Mouse (Mus musculus) left cerebral cortex, postnatal 10 days (tissue): Measurements from ENCODE around the gene Dcst2. TPM values are rescaled to one million over a fixed set of nuclear protein-coding genes. Genes with fewer than 3 reads are reported as not detected.

Experiments
- DNase-seq, 2 experiments: peaks; one replicate each; pipeline ENCODE4 v3.0.0; 2021 to 2022; ENCODE audit warnings: low spot score in 2 of 2, mixed read lengths in 1 of 2; ENCODE audit errors: extremely low spot score in 1 of 2
- intact Hi-C: fragments of 180-260 bp; cut with DNase I; formaldehyde crosslinking; loops from one replicate; pipeline ENCODE4 v1.15.1; 2025
- total RNA-seq, 2 experiments: library from RNA; stranded (reverse); gene quantifications; 2 replicates each; pipeline ENCODE4 v1.2.3; 2021

Gene Dcst2
- total RNA-seq, 2 experiments from 2014 or later = 0.39 to 0.41 TPM

DNA sequence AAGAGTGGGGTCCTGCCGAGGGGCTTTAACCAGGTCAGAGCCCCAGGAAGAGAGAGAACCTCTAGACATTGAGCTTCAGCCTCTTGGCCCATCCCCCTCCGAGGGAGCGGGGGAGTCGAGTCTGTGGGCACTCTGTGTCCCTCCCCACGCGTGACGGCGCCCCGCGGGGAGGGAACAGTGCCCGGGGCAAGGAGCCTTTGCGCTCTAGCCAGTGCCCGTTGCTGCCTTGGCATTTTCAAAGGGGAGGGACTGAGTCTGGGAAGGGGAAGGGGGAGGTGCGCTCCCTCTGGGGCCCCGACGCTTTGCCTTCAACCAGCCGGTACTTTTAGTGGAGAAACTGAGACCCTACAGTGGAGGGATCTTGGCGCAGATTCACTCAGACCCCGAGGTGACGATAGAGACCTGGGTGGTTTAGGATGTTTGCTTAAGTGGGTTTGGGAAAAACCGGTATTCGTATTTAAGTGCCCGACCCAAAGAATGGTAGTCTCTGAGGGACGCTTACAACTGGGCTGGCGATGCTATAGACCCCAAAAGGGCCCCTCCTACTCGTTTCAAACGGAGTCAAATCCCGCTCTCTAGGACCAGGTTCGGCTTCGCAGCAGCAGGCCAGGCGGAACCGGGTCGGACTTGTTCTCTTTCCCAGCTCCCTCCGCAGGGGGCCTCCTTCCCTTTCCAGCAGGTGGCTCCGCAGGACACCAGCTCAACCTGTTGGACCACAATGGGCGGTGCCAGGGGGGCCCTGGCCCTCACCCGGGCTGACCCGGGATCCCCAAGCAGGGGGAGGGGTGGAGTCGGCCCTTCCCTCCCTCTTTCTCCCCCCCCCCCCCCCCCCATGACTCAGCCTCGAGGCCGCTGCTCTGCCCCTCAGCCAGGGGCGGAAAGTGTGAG, 32.5 kb downstream of the Dcst2 start, which contains the start of gene Zbtb7b:
Gene Zbtb7b (minus strand): TSS at position 771 of the 888 bp plus-strand sequence.
- peak; percentile 48 to 86 for DNase-seq
- intact Hi-C loops = no loop called here

DNA sequence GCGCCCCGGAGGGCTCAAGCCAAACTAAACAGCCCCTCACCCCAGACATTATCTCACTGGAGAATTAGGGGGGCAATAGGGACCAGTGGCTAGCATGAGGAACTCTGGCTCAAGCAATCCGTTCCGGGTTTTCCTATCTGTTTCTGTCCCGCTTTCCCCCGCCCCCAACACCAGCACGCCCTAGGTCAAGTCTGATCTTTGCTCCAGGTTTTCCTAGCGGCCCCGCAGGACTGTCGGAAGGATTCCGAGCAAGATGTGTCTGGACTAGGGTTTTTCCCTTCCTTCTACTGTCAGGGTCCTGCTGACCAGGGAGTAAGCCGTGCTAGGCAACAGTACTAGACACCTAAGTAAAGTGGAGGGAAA, 33.1 kb downstream of the Dcst2 start:
- DNase-seq = peak; percentile 51 to 91
- intact Hi-C loops = loop anchor here (5.0 kb wide), 1 partner anchor 92 kb away; no protein-coding TSS in a partner anchor

DNA sequence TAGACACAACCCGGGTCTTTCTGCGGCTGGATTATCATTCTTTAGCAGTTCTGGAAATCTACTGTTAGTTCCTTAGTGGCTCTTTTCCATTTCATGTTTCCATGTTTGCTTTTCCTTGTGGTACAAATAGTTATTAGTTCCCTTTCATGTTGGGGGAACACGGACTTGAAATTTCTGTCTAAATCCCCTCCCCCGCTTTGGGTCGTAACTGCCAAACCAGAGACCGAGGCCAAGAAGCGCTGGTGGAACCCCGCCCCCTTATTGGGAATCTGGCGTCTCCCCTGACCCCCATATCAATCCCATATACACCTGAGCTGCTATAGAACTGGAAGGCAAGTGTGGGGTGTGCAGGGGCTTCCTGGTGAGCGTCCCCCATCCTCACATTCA, 33.6 kb downstream of the Dcst2 start:
- DNase-seq = no peak
- intact Hi-C loops = loop anchor here (5.0 kb wide), 1 partner anchor 92 kb away; no protein-coding TSS in a partner anchor

DNA sequence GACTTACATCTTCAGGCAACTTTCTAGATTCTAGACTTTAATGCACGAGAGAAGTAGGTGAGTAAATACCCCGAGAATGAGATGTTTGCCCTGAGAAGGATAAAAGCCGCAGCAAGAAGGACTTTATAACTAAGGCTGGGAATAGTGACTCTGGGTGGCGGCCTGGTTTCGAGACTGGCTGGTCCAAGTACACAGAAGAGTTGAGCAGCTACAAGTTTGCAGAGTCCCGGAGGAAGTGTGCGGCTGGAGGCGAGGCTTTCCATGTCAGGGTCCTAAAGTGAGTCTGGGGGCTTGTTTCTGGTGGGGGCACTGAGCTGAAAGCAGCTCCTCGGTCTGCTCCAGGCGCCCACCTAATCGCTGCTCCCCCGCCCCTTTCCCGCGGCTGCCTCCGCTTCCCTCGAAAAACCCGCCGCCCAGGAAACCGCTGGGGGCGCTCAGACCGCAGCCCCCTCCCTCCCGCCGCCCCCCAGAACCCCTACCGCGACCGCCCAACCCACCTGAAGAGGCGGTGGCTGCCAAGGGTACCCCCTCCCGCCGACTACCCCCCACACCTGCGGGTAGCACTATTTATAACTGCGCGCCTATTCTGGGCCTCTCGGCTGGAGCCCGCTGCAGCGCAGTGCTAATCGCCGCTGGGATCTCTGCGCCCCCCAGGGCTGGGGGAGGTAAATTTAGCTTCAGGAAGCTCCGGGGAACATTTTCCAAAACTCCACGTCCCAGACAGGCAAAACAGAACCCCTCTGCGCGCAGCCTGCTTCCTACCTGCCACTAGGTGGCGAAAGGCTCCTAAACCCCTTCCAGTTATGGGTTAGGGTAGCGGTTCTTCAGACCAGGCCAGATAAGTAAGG, 34.3 kb downstream of the Dcst2 start:
- intact Hi-C loops = loop anchor here (5.0 kb wide), 1 partner anchor 91 kb away; no protein-coding TSS in a partner anchor

DNA sequence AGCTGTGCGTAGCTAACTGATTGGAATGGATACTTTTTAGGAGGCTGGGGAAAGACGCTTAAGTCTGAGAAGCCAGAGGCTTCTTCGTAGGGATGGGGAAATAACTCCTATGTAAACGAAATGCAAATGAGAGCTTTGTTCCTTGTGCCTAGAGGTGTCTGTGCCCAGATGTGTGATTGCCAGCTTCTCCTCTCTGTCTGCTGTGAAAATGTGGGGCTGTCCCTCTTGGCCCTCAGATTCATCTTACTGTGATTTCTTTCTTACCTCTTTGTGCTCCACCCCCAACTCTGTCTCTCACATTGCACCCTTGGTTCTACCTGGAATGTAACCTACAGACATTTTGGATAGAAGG, 34.9 kb downstream of the Dcst2 start:
- no peak for DNase-seq
- intact Hi-C loops = loop anchor here (5.0 kb wide), 1 partner anchor 91 kb away; no protein-coding TSS in a partner anchor

More for the DNA sequence above, 34.3 kb downstream of the Dcst2 start:
- DNase-seq = peak in 1 of 2 experiments; percentile 72

DNA sequence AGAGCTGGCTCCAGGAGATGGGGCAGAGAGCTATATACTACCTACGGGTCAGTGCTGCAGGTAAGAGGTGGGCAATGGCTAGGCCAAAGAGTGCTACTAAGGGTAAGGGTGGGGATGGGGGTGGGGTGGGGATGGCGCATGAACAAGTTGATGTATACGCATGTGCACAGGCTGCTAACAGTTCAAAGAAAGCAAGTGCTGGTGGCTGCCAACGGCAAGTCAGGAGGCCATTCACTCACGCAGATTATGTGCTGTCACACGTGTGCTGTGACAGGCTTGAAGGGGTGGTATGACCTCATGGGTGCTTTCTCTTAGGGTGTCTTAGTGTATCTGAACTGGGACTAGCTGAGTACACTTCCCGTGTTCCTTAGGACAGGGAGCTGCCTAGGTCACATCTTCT, 39.6 kb downstream of the Dcst2 start:
- intact Hi-C loops = no loop called here
- DNase-seq = no peak

DNA sequence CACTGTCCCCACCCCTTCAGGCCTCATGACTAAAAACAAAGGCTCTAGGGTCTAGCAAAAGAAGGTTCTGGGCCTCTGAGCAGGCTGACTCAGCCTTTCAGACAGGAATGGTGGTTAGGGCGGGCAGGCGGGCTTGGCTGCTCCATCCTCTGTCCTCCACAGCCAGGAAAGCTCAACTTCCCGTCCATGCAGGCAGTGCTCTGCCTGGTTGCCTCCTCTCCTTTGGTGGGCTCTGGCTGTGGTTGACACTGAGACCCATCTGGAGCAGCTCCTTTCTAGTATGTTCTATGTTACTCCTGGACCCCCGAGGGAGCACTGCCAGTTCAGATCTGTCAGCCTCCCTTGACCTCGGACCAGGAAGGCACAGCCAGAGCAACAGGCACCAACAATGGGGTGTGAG, 40.9 kb downstream of the Dcst2 start, which contains the start of gene Lenep:
Gene Lenep (minus strand): TSS at position 101 of the 400 bp plus-strand sequence.
- no peak for DNase-seq
- intact Hi-C loops = no loop called here

DNA sequence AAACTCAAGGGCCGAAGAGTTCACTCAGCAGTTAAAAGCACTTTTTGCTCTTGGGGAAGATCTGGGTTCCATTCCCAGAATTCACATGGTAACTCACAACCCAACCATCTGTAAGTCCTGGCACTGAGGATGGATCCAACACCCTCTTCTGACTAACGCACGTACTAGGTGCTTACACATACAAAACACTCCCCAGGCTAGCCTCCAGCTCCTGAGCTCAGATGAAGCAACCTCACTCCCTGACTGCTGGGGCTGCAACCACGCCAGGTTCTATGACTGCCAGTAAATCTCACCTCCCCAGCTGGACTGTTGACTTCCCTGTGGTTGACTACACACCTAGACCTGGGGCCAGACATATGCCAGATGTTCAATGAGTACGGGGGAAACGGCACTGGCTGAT, 45.1 kb downstream of the Dcst2 start:
- DNase-seq = no peak

DNA sequence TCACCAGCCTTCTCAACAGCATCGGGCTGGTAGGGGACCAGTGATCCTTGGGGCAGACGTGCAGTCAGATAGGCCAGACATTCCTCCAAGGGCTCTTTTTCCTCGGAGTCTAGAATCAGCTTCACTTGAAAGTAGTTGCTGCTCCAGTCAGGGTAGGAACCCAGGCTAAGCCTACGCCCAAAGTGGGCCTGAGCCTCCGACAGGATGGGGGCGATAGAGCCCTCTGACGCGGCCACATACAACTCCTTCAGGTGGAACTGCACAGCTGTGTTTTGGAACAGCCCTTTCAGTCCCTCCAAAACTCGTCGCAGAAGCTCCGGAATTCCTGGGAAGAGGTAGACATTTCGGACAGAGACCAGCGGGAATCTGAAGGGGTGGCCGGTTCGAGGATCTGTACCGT, 46.7 kb downstream of the Dcst2 start:
- no peak for DNase-seq
- intact Hi-C loops = no loop called here

More for the DNA sequence above, 45.1 kb downstream of the Dcst2 start:
- intact Hi-C loops = no loop called here

DNA sequence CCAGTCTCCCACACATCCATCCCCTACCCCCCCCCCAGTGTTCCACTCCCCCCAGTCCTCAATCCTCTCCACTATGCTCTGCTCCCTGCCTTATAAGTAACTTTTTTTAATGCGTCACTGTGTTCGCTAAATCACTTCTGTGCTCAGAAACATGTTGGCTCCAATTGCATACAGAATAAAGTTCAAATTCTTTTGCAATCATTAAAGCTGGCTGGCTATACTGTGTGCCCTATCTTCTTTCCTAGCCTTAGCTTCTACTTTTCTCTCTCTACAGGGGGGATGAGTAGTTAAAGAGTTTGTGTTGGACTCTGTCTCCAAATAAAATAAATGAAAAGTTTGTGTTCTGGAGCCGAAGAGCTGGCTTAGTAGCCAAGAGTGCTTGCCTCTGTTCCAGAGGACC, 47.9 kb downstream of the Dcst2 start:
- intact Hi-C loops = no loop called here
- DNase-seq = no peak

DNA sequence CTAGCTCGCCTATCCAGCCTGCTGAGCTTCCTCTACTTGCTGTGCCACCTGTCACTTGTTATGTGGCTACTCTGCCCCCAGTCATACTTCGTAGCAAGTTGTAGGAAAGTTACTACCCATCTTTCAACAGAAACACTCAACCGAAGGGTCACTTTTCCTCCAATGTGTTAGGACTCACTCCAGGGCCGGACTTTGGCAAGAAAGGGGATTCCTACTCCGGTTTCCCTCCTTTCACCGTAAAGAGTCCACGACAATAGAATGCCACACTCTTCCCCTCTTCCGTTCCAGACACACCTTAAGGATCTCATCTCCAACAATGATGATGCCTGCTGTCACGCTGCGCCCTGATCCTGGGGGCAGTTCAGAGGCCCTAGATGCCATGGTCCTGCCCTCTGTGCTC, 49.1 kb downstream of the Dcst2 start:
- no peak for DNase-seq
- intact Hi-C loops = no loop called here

DNA sequence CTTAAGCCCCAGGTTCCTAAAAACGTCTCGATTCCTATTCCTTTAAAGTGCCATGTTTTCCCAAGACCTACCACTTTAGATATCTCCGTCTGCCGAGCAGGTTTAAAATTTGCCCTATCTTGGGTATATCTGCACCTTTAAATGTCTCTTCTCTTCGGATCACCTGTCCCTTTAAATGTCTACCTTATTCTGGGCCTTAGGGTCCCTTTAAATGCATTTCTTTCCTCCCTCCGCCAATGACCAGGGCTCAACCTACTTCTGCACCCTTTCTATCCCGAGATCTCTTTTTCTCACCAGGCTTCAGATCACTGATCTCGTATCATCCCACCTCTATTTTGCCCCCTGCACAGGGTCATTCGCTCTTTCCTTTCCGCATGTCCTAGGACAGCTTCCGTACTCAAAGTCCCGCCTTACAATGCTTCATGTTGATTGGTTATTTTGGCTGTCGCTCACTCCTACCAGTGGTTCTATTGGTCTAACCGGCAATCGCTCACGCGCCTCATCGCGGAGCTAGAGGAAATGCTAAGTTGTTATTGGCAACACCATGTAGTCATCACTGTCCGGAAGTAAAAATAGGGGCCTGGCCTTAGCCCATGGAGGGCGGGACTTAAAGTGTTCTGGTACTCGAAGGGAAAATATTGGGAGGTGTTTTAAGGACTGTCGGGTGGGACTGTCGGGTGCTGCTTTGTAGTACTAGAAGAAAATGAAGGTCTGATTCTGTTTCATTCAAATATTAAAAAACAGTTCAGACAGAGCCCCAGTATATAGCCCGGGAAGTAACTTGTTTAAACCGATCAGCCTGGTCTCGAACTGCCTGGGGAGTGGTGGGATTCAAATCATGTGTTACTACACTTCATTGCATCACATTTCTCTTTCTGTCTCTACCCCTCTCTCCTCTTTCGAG, 50.0 kb downstream of the Dcst2 start, which contains the start of gene Flad1:
Gene Flad1 (minus strand): TSS at position 381 of the 904 bp plus-strand sequence.
- peak; percentile 96 to 100 for DNase-seq
- intact Hi-C loops = no loop called here

DNA sequence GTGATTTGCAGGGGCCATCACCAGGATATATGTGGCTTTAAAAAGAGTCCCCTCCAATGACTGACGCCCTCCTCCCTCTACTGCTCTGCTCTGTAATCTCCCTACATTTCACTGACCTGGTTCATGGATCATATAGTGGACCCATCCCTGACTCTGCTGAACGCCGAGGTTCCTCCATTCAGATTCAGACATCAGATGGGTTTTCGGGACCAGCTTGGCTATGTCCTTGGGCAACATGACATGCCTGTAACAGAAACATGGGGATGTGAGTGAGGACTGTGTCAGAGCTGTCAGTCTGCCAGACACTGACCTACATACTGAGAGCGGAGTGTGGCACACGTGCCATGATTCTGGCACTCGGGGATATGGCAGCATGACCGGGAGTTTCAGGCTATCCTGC, 54.4 kb downstream of the Dcst2 start:
- DNase-seq = no peak
- intact Hi-C loops = no loop called here

DNA sequence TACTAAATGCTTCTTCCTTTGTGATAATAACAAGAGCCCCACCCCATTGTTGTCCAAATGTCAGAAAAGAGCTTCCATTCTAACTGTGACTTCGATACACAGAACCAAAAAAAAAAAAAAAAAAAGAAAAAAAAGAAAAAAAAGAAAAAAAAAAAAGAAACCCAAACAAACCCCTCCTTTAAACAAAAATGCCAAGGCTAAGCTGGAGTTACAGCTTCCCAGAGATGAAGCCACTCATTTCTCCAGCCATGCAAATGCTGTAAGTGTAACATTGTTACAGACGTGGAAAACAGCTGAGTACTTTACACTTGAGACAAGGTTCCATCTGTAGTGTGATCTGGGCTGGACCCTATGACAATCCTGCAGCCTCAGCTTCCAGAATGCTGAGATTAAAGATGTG, 55.4 kb downstream of the Dcst2 start:
- no peak for DNase-seq
- intact Hi-C loops = no loop called here

DNA sequence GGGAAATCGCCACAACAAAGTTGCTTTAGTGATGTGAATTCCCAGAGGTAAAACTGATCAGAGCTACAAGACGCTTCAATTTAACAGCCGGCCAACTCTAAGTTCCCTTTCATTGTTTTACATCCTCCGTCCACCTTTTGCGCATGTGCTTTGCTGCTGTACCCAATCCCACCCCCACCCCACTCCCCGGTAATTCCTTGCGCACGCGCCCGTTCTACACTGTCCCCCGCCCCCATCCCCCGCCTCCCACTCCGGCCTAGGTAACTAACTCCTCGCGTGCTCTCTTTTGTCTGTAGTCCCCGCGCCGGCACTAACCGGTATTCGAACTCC, 56.0 kb downstream of the Dcst2 start:
- DNase-seq = peak in 1 of 2 experiments; percentile 49
- intact Hi-C loops = no loop called here

DNA sequence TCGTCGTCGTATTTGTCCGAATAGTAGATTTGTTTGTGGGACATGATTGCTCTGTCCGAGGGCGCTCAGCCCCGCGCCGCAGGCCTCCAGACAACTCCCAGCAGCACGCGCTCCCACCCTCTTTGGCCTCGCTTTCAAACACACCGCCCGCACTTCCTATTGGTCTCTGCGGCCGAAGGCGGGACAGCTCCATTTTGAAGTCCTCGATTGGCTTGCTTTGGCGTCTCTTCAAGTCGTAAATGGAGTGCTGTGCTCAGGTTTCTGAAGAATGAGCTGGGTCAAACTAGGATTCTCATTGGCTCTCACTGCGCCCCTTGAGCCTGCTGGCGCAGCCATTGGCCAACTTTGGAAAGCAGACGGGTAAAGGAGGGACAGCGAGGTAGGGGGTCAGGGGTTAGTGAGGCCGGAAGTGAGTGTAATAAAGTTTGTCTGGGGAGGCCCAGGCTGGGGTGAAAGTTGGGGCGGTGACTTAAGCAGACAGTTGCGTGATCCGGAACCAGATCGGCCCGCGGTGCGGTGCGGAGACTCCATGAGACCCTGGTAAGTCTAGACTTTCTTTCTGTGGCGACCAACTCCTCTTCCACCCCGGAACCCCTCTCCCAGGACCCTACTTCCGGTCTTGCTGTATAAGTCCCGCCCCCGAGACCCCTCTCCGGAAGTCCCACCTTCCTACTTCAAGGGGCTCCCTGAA, 56.5 kb downstream of the Dcst2 start, which contains the start of the genes Cks1b and Shc1:
Gene Cks1b (minus strand): TSS at position 214 of the 691 bp plus-strand sequence.
Gene Shc1 (plus strand): TSS at position 274 of the 691 bp plus-strand sequence.
- intact Hi-C loops = no loop called here
- DNase-seq = peak; percentile 93 to 98

DNA sequence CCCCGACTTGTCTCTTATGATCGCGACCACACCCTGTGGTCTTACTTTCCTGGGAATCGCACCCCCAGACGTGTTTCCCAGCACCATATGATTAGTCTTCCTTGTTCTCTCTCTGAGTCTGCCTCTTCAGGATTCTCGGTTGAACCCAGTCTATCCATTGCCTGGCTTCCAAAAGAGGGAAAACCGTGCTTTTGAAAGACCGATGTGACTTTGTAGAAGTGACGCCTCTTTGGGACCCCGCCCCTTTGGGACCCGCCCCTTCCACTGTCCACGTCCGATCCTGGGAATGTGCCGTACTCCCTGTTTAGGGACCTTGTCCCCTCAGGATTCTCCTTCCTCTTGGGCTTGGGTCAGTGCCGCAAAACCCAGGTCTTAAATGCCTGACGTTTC, 57.1 kb downstream of the Dcst2 start:
- intact Hi-C loops = no loop called here
- DNase-seq = peak in 1 of 2 experiments; percentile 89

DNA sequence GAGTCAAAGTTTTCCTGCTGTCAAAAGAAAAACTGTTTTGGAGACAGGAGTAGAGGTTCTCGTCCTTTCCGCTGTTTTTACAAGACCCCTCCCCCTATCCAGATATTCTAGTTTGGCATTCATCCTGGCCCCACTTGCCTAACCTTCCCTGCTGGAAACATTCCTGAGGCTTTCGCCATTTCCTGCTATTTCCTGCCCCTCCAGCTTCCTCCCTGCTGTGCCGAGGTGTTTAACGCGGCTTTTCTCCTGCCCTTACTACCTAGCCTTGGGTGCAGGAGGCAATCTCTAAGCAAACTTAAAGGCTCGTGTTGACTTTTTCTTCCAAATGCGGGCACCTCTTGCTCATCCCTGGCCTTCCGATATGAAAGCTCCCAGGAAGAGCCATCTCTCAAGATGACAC, 57.8 kb downstream of the Dcst2 start:
- intact Hi-C loops = no loop called here
- DNase-seq = peak in 1 of 2 experiments; percentile 81
